Mouse (Mus musculus) MEL (cell line): ENCODE data around the gene Prdm16.

Source experiments
- CTCF ChIP-seq, 3 experiments: IDR thresholded peaks in 2 of 3; conservative IDR thresholded peaks in 1 of 3; 2 replicates each; pipeline ENCODE4 v1.5.1; 2011 to 2012; ENCODE audit warnings: low read length in 3 of 3, low read depth in 2 of 3, mild to moderate bottlenecking in 2 of 3, improper control_type of control experiment in 1 of 3, inconsistent platforms in 1 of 3, mixed read lengths in 1 of 3, moderate library complexity in 1 of 3; ENCODE audit not compliant: control insufficient read depth in 1 of 3, insufficient read depth in 1 of 3, poor library complexity in 1 of 3, severe bottlenecking in 1 of 3
- EP300 ChIP-seq, 2 experiments: IDR thresholded peaks; 2 replicates each; pipeline ENCODE4 v1.6.1; 2011; ENCODE audit warnings: improper control_type of control experiment in 2 of 2, low read length in 2 of 2, low read depth in 1 of 2, mild to moderate bottlenecking in 1 of 2
- ETS1 ChIP-seq: IDR thresholded peaks from 2 replicates; pipeline ENCODE4 v1.6.1; 2012; ENCODE audit warnings: low read depth, mild to moderate bottlenecking, inconsistent platforms, low read length, improper control_type of control experiment, moderate library complexity
- HCFC1 ChIP-seq: IDR thresholded peaks from 2 replicates; pipeline ENCODE4 v1.6.1; 2012; ENCODE audit warnings: low read depth, mild to moderate bottlenecking, inconsistent platforms, low read length, improper control_type of control experiment, moderate library complexity
- MAX ChIP-seq: IDR thresholded peaks from 2 replicates; pipeline ENCODE4 v1.6.1; 2011; ENCODE audit warnings: low read length, improper control_type of control experiment
- POLR2A ChIP-seq, 2 experiments: IDR thresholded peaks; 2 replicates each; pipeline ENCODE4 v1.6.1; 2011 to 2012; ENCODE audit warnings: low read length in 2 of 2, mild to moderate bottlenecking in 2 of 2, control low read depth in 1 of 2, improper control_type of control experiment in 1 of 2, low read depth in 1 of 2, moderate library complexity in 1 of 2; ENCODE audit not compliant: control insufficient read depth in 1 of 2, insufficient read depth in 1 of 2, poor library complexity in 1 of 2

GRCm38 (mm10) chr4:154662681-154663215 is 26.1 kb upstream of the Prdm16 start:
- TF ChIP-seq EP300 (IDR thresholded peaks at IDR 0.05; ENCODE audit: low read depth in 1 of 2, low read length in 2 of 2) (no peak), HCFC1 (no peak), CTCF (IDR thresholded peaks at IDR 0.05 in 2 of 3, conservative IDR thresholded peaks at IDR 0.05 in 1 of 3; ENCODE audit: control insufficient read depth in 1 of 3, insufficient read depth in 1 of 3, low read depth in 2 of 3, low read length in 3 of 3, poor library complexity in 1 of 3, severe bottlenecking in 1 of 3) (no peak), ETS1 (no peak), POLR2A (IDR thresholded peaks at IDR 0.05; ENCODE audit: control insufficient read depth in 1 of 2, insufficient read depth in 1 of 2, low read depth in 1 of 2, low read length in 2 of 2, poor library complexity in 1 of 2) (no peak), MAX (no peak)
